Mouse (Mus musculus) forebrain, embryonic 16.5 days (tissue): ENCODE data around the gene Gm960. TPM values are rescaled to one million over a fixed set of nuclear protein-coding genes. Genes with fewer than 3 reads are reported as not detected.

Experiments used
- ATAC-seq: fragments of 200-750 bp; cut with Nextera tagmentation; 2 replicates; pipeline ENCODE4 v1.8.0; 2017; ENCODE audit warnings: mild to moderate bottlenecking, moderate library complexity
- H3K27ac ChIP-seq: fragments of 300-500 bp; sonication (generic); 2 replicates; pipeline ENCODE4 v1.5.1; 2014; ENCODE audit warnings: low read length, control low read depth
- H3K27me3 ChIP-seq: fragments of 300-500 bp; sonication (generic); replicated peaks from 2 replicates; pipeline ENCODE4 v1.6.1; 2014; ENCODE audit warnings: low read length; ENCODE audit not compliant: control insufficient read depth, insufficient read depth
- H3K36me3 ChIP-seq: fragments of 300-500 bp; sonication (generic); 2 replicates; pipeline ENCODE4 v1.6.1; 2014; ENCODE audit not compliant: control insufficient read depth, insufficient read depth
- H3K4me1 ChIP-seq: fragments of 300-500 bp; sonication (generic); replicated peaks from 2 replicates; pipeline ENCODE4 v1.6.1; 2014; ENCODE audit warnings: low read length; ENCODE audit not compliant: control insufficient read depth, insufficient read depth
- H3K4me2 ChIP-seq: fragments of 300-500 bp; sonication (generic); 2 replicates; pipeline ENCODE4 v1.6.1; 2014; ENCODE audit warnings: mild to moderate bottlenecking, low read length, control low read depth
- H3K4me3 ChIP-seq: fragments of 300-500 bp; sonication (generic); replicated peaks from 2 replicates; pipeline ENCODE4 v1.5.1; 2014; ENCODE audit warnings: mild to moderate bottlenecking, low read length, control low read depth
- H3K9ac ChIP-seq: fragments of 300-500 bp; sonication (generic); replicated peaks from 2 replicates; pipeline ENCODE4 v1.6.1; 2014; ENCODE audit warnings: low read depth, low read length, control low read depth
- H3K9me3 ChIP-seq: fragments of 300-500 bp; sonication (generic); 2 replicates; pipeline ENCODE4 v1.6.1; 2016; ENCODE audit warnings: low read length; ENCODE audit not compliant: control insufficient read depth
- WGBS: fragments of 180-500 bp; shearing (Covaris S2); extraction: QIAGEN DNeasy Blood & Tissue Kit; methylation state at CpG from one replicate; pipeline ENCODE4 v1.1.7; 2014; 5-methylcytosine and 5-hydroxymethylcytosine counted together
- polyA plus RNA-seq: library from polyadenylated mRNA; unstranded; fragments of >200 nt; fragmentation: Nextera tagmentation; extraction: Ambion mirVana; gene quantifications from 2 replicates; pipeline ENCODE4 v1.2.1, GENCODE M21; 2015

Gm960 gene
- polyA plus RNA-seq, 1 experiment from 2014 or later = 8.9 TPM

DNA sequence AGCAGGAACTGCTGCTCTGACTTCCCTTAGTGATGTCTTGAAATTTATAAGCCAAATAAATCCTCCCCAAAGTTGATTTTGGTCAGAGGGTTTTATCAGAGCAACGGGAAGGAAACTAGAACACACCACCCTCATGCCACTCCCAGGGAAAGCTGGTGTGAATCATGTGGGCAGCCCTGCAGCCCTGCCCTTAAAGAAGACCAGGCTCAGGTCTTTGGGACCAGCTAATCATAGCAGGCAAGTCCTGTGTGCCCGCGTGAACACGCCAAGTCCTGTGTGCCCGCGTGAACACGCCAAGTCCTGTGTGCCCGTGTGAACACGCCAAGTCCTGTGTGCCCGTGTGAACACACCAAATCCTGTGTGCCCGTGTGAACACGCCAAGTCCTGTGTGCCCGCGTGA is 18.3 kb upstream of the Gm960 start:
- H3K9ac ChIP-seq = no peak overlapping the region
- no peak overlapping the region for H3K4me2 ChIP-seq
- ATAC-seq = no peak
- peaks cover 2% of the 10 kb centered on the region; the same call in 1 of the 2 replicates for H3K36me3 ChIP-seq
- H3K27ac ChIP-seq = no peak overlapping the region
- no peak overlapping the region for H3K4me3 ChIP-seq
- peaks cover 23% of the 10 kb centered on the region for H3K4me1 ChIP-seq
- no peaks in the 10 kb centered on the region for H3K27me3 ChIP-seq
- 97% methylated on average over 14 of the region's 14 CpGs for WGBS
- H3K9me3 ChIP-seq = no peaks in the 10 kb centered on the region

DNA sequence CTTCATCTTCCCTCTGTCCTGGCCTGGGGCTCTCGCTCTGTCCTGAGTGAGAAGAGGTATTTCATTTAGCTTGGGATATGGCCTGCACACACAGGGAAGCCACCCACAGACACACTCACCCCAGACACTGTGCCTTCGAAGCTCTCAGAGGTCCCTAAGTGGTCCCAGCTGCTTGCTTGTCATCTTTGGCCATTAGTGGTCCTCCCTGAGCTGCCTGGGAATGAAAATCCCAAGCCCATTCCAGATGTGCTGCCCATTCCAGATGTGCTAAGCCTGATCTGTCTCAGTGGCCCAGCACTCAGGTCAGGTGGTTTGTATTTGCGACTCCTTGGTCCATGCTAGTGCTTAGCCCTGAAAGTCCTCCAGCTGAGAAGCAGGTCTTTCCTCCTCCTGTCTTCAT is 15.4 kb upstream of the Gm960 start:
- no peaks in the 10 kb centered on the region for H3K27me3 ChIP-seq
- ATAC-seq = no peak
- H3K36me3 ChIP-seq = no peaks in the 10 kb centered on the region
- no peaks in the 10 kb centered on the region for H3K9me3 ChIP-seq
- peak overlapping the region; percentile 3 for H3K4me3 ChIP-seq
- H3K9ac ChIP-seq = 0 out of 2 replicates have a peak overlapping the region, but pooled peaks have one; percentile 7
- no peak overlapping the region for H3K27ac ChIP-seq
- H3K4me1 ChIP-seq = peaks cover 29% of the 10 kb centered on the region
- 72% methylated on average over 3 of the region's 3 CpGs for WGBS
- H3K4me2 ChIP-seq = peak overlapping the region; percentile 80

DNA sequence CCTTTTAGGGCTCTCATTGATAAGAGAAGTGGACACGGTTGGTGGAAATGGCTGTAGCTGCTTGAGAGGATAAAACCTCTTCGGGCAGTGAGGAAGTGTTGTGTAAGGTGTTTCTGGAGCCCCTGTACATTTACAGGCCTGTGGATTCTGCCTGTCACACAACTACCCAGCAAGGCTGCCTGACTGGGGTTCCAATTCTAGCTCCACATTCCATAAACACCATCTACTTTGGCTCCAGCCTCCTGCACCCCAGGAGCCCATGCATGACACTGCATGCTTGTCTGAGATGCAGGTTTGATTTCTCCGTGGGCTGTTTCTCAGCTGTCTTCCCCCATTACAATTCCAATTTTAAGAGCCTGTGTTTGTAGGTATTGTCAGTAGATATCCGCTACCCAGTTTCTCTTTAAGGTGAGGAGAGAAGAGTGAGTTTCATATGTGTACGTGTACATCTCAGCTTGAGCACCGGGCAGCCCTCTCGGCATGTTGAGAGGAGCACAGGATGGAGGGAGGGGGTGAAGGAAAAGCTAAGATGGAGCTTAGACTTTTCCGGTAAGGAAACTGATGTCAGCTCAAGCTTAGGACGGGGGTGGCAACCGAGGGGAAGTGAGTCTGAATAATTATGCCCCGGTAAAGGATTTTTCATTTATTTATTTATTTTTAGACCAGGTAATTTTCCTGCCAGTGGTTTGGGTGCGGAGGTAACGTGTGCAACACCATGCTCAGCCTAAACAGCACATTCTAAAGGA is 14.5 kb upstream of the Gm960 start:
- Histone ChIP-seq H3K36me3 (no peaks in the 10 kb centered on the region), H3K27me3 (no peaks in the 10 kb centered on the region), H3K9me3 (no peaks in the 10 kb centered on the region), H3K27ac (peak overlapping the region; percentile 88), H3K4me2 (peak overlapping the region; percentile 80), H3K4me3 (peak overlapping the region; percentile 66), H3K4me1 (peaks cover 29% of the 10 kb centered on the region), H3K9ac (peak overlapping the region; percentile 97)
- 28% methylated on average over 13 of the region's 13 CpGs for WGBS
- no peak for ATAC-seq

DNA sequence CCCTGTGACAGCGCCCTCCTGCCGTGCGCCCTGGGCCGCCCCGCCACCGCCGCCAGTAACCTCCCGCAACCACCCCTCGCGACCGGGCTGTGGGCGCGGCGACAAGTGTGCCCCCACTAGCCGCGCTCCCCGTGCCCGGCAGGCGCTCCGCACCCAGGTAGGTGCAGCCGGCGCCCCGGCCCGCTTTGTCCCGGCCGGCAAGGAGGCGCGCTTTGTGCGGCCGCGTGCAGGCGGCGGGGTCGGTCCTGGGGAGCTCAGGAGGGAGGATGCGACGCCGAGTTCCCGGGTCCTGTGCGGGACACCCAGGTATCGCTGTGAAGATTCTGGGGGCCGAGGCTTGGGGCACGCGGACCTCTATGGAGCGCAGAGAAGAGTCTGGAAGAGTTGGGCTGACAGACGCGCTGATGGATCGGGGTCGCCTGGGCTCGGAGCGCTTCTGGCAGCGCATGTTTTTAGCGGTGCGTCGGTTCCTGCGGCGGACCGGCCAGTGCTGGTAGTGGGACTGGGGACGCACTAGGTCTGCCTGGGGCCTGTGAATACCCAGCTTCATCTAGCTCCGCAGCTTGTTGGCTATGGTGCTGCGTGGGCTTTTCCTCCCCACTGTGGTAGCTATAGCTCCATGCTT is 13.8 kb upstream of the Gm960 start:
- peak overlapping the region; percentile 88 for H3K27ac ChIP-seq
- WGBS = under 1% methylated on average over 60 of the region's 60 CpGs
- peak; percentile 58 for ATAC-seq
- H3K4me1 ChIP-seq = peaks cover 29% of the 10 kb centered on the region
- peak overlapping the region; percentile 80 for H3K4me2 ChIP-seq
- H3K36me3 ChIP-seq = no peaks in the 10 kb centered on the region
- peak overlapping the region; percentile 97 for H3K9ac ChIP-seq
- no peaks in the 10 kb centered on the region for H3K27me3 ChIP-seq
- H3K4me3 ChIP-seq = peak overlapping the region; percentile 66
- H3K9me3 ChIP-seq = no peaks in the 10 kb centered on the region

DNA sequence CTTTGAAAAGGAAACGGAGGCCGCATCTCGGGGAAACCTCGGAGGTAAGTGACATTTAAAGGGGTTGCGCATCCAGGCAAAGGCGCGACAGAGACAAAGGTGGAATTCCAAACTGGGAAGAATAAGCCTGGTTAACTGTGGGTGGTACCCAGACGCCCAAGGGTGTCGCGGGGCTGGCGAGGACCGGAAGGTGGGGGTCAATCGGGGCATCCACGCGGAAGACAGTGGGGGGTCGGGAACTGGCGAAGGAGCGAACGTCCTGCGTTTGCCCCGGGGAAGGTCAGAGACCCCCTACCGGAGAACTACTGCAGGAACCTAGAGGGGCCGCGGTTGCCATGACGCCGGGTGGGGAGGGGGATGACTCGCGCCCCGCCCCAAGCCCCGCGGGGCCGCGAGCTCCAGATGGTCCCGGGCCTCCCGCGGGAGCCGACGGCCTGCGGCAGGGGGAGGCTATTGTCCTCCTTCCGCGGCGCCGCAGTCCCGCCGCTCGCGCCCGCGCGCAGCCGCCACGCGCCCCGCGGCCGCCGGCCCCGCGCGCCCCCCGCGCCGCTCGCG is 13.2 kb upstream of the Gm960 start:
- Histone ChIP-seq H3K4me3 (peak overlapping the region; percentile 66), H3K36me3 (no peaks in the 10 kb centered on the region), H3K9ac (peak overlapping the region; percentile 97), H3K4me1 (peaks cover 29% of the 10 kb centered on the region), H3K27ac (peak overlapping the region; percentile 88), H3K27me3 (no peaks in the 10 kb centered on the region), H3K9me3 (no peaks in the 10 kb centered on the region), H3K4me2 (peak overlapping the region; percentile 80)
- ATAC-seq = peak; percentile 70
- WGBS = under 1% methylated on average over 49 of the region's 65 CpGs

DNA sequence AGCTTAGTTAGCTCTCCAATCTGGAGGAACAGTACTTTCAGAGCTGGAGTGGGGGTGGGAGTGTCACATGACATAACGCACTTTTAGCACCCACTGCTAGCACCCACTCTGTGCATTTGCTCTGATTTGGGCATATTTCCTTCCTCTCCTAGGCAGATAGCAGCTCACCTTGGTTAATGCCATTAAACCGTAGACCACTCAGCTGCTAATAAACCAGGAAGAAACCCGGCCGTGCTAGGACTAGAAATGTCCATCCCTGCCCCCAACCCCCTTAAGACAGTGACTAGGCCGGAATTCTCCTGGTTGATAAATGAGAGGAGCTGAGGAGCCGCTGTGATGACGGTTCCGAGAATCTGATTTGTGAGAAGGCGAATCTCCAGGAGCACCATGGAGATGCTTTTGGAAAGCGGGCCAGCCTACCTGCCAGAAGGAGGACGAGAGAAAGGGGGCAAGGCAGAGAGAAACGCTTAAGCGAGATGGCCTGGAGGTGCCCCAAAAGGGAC is 12.7 kb upstream of the Gm960 start, which contains the start of gene Sptbn2:
Sptbn2 (plus strand) TSS at position 70 of the 503 bp plus-strand sequence.
- H3K9me3 ChIP-seq = no peaks in the 10 kb centered on the region
- peak within 1 kb of the TSS; percentile 88 for H3K27ac ChIP-seq
- 9% methylated on average over 13 of the region's 13 CpGs for WGBS
- peak within 1 kb of the TSS; percentile 97 for H3K9ac ChIP-seq
- H3K36me3 ChIP-seq = no peaks in the 10 kb centered on the region
- peak within 1 kb of the TSS; percentile 80 for H3K4me2 ChIP-seq
- peak within 1 kb of the TSS; percentile 66 for H3K4me3 ChIP-seq
- H3K27me3 ChIP-seq = no peaks in the 10 kb centered on the region
- peaks cover 29% of the 10 kb centered on the region for H3K4me1 ChIP-seq
- ATAC-seq = peak; percentile 65

DNA sequence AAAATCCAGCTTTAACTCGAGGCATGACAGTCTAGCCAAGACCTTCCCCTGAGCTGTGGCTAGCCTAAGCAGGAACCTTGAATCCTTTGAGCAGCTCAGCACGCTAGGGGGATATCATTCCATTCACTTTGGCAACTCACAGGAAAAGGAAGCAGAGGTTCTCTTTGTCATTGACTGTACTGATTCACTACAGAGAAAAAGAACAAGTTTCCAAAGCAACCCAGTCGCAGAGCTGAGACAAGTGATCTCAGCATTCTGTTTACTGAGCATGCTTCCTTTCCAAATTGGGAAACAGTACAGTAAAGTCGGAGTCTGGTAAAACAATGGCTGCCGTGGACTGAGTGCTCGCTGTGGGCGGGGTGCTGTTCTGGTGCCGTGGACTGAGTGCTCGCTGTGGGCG is 10.3 kb upstream of the Gm960 start:
- Histone ChIP-seq H3K4me3 (no peak overlapping the region), H3K36me3 (no peaks in the 10 kb centered on the region), H3K4me1 (peaks cover 19% of the 10 kb centered on the region), H3K9ac (no peak overlapping the region), H3K27ac (no peak overlapping the region), H3K27me3 (no peaks in the 10 kb centered on the region), H3K9me3 (no peaks in the 10 kb centered on the region), H3K4me2 (no peak overlapping the region)
- WGBS = 79% methylated on average over 10 of the region's 10 CpGs
- ATAC-seq = no peak

DNA sequence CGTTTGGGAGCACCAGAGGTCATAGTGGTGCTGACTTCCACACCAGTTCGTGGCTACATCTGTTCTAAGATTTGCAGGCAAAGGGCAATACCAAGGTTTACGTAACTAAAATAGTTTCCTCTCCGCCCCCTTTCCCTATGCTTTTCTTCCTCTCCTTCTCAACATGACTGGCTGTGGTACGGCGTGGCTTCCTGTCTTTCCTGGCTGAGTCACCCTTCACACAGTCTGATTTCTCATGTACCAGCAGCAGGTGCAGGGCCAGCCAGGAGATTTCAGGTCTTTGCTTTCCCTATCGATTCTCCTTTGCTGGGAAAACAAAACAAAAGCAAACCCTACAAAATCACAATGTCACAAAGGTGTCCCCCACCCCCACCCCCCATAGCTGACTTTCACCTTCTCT is 2.8 kb upstream of the Gm960 start:
- no peak overlapping the region for H3K9ac ChIP-seq
- 70% methylated on average over 7 of the region's 7 CpGs for WGBS
- H3K36me3 ChIP-seq = no peaks in the 10 kb centered on the region
- H3K9me3 ChIP-seq = no peaks in the 10 kb centered on the region
- H3K4me3 ChIP-seq = no peak overlapping the region
- no peak overlapping the region for H3K4me2 ChIP-seq
- H3K27me3 ChIP-seq = no peaks in the 10 kb centered on the region
- peaks cover 9% of the 10 kb centered on the region for H3K4me1 ChIP-seq
- no peak for ATAC-seq
- H3K27ac ChIP-seq = no peak overlapping the region

DNA sequence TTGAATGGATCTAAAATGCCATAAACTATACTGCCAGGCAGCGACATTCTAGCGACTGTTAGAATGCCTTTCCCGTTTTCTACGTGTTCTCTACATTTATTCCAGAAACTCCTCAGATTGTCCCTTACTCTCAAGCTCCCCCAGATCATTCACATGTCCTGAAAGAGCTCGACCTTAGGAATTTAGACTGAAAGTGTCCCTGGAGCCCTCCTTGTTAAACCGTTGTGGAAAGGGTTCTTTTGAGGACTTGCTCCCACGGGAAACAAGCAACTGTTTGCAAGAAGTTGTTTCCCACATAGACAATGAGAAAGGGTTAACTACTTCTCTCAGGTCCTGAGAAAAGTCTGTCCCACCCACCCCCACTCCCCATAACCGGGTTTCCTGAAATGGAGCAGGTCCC is 2.2 kb upstream of the Gm960 start:
- H3K9me3 ChIP-seq = no peaks in the 10 kb centered on the region
- H3K36me3 ChIP-seq = no peaks in the 10 kb centered on the region
- WGBS = 72% methylated on average over 8 of the region's 8 CpGs
- no peak overlapping the region for H3K27ac ChIP-seq
- no peak overlapping the region for H3K4me3 ChIP-seq
- H3K27me3 ChIP-seq = no peaks in the 10 kb centered on the region
- no peak overlapping the region for H3K9ac ChIP-seq
- no peak for ATAC-seq
- H3K4me2 ChIP-seq = no peak overlapping the region
- H3K4me1 ChIP-seq = peaks cover 9% of the 10 kb centered on the region
